Mouse (Mus musculus) brain, embryonic 18.5 days (tissue): ENCODE measurements at regions not wholly inside any gene's neighbourhood (a gene's known extent, or its start where the extent isn't known, plus 50 kb on each side); places are given as distances from the start of the nearest gene placed in this dataset.
A peak's percentile ranks its signal among the peaks of the same experiment; 100 is the strongest.

ENCODE experiments used
- DNase-seq: peaks from one replicate; pipeline ENCODE4 v3.0.0-alpha.2; 2012; ENCODE audit warnings: low read depth, low spot score

- DNase-seq = no peak
These were observed 130.7 kb upstream of the Gprin3 start for GRCm38 (mm10) chr6:59556668-59557310.

- DNase-seq = peak; percentile 10
These were observed 110.9 kb upstream of the Gprin3 start for GRCm38 (mm10) chr6:59537025-59537424.

GRCm38 (mm10) chr6:59524940-59525265, 98.8 kb upstream of the Gprin3 start:
- DNase-seq = no peak

- no peak for DNase-seq
These were observed 98.2 kb upstream of the Gprin3 start for GRCm38 (mm10) chr6:59524095-59524939.

- DNase-seq = no peak
These were observed 96.9 kb upstream of the Gprin3 start for GRCm38 (mm10) chr6:59522960-59523359.

DNA sequence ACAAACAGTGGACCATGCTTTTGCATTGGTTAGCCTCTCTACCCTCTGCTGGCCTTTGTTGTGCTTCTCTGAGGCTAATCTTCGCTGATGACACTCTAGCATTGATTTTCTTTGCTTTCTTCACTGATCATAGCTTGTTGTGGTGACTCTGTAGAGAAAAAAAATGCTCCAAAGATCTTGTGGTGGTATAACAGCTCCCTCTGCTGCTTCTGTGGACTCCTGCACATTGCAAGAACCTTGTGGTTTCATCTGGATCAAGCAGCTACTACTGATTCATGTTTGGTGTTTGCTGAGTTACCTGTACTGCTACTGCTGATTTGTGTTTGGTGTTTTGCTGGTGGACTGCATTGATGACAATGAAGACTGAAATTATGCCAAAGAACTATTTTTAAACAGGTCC, 74.7 kb upstream of the Gprin3 start:
- DNase-seq = no peak

DNA sequence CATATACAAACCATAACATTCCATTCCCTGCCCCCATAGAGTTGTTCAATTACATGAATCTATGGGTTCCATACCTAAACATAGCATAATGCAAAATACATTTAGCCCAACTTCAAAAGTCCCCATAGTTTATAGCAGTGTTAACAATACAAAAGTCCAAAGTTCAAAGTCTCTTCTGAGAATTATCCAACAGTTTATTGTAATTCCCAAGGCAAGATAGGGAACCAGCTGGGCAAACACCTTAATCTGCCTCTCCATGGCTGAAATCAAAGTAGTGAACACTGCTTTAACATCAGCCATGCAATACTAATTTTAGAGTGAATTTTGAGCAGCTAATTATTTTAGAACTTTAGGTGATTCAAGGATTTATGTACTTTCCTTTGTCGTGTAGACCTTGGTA, 72.7 kb upstream of the Gprin3 start:
- no peak for DNase-seq

DNA sequence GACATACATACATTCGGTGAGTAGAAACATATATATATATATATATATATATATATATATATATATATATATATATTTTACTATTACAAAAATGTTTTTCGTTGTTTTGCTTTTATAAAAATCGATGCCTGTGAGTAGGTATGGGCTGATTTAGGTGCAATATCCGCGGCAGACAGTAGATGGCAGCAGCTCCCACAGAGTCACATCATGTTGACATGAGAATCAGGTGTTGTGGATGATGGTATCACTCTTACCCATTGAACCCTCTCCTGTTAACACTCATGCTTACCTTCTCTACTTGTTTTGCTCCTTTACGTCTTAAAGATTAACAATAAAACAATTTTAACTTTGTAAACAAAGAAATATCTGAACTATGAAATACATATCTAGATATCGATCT, 72.0 kb upstream of the Gprin3 start:
- no peak for DNase-seq

GRCm38 (mm10) chr6:59489001-59489575, 63.0 kb upstream of the Gprin3 start:
- DNase-seq = peak; percentile 77

- no peak for DNase-seq
These were observed 62.3 kb upstream of the Gprin3 start for GRCm38 (mm10) chr6:59488386-59488785.

DNA sequence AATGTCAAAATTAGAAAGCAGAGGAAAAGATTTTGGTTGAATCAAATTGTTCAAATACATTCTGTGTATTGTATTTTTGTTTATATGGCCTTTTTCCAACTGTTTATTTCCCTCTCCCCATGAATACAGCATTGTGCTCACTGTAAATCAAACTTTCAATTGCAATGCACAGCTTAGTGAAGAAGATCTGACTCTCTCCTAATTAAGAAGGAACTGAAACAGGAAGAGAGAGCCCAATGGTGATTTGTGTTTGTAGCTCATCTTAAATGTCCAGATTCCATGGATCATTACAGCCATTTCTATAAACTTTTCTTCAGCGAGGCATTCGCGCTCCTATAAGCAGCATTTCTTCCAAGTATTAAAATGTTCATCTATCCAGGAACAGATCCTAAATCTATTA, 57.9 kb upstream of the Gprin3 start:
- no peak for DNase-seq

GRCm38 (mm10) chr6:59483587-59483986, 57.5 kb upstream of the Gprin3 start:
- DNase-seq = no peak
